Mouse (Mus musculus) kidney, adult 2 months (tissue): ENCODE measurements at regions not wholly inside any gene's neighbourhood (a gene's known extent, or its start where the extent isn't known, plus 50 kb on each side); places are given as distances from the start of the nearest gene placed in this dataset.

ENCODE experiments used
- DNase-seq: peaks from one replicate; pipeline ENCODE4 v3.0.0; 2021
- H3K27ac ChIP-seq: fragments of 200-500 bp; 2 replicates; pipeline ENCODE4 v1.5.1; 2012; ENCODE audit warnings: low read depth, low read length, control low read depth, inconsistent platforms; ENCODE audit not compliant: insufficient read depth
- H3K27me3 ChIP-seq: fragments of 200-500 bp; replicated peaks from 2 replicates; pipeline ENCODE4 v1.6.1; 2012; ENCODE audit warnings: mild to moderate bottlenecking, moderate library complexity, low read length, inconsistent platforms; ENCODE audit not compliant: control insufficient read depth, insufficient read depth
- H3K36me3 ChIP-seq: fragments of 200-500 bp; 2 replicates; pipeline ENCODE4 v1.6.1; 2012; ENCODE audit warnings: mild to moderate bottlenecking, moderate library complexity, low read length, inconsistent platforms; ENCODE audit not compliant: control insufficient read depth, insufficient read depth
- H3K4me1 ChIP-seq: fragments of 200-500 bp; 2 replicates; pipeline ENCODE4 v1.6.1; 2011; ENCODE audit warnings: low read length; ENCODE audit not compliant: control insufficient read depth, insufficient read depth
- H3K4me3 ChIP-seq: fragments of 200-500 bp; 2 replicates; pipeline ENCODE4 v1.5.1; 2011; ENCODE audit warnings: mild to moderate bottlenecking, low read depth, low read length, control low read depth; ENCODE audit not compliant: insufficient read depth
- CTCF ChIP-seq: fragments of 200-500 bp; conservative IDR thresholded peaks from 2 replicates; pipeline ENCODE4 v1.5.1; 2011; ENCODE audit warnings: low read depth, mild to moderate bottlenecking, control low read depth, low read length, moderate library complexity, mixed read lengths; ENCODE audit not compliant: insufficient read depth, insufficient read length
- POLR2A ChIP-seq: fragments of 200-500 bp; IDR thresholded peaks from one replicate; pipeline ENCODE4 v1.6.1; 2011; ENCODE audit warnings: low read depth, low read length, control low read depth
- WGBS: fragments of 180-500 bp; shearing (Covaris S2); methylation state at CpG from one replicate; pipeline ENCODE4 v1.1.7; 2018; 5-methylcytosine and 5-hydroxymethylcytosine counted together

GRCm38 (mm10) chr13:37468304-37469178, 123.5 kb downstream of the Ly86 start:
- 71% methylated on average over 17 of the region's 17 CpGs for WGBS
- no peaks in the 10 kb centered on the region for H3K36me3 ChIP-seq
- DNase-seq: no peak
- H3K27me3 ChIP-seq: no peaks in the 10 kb centered on the region
- no peak overlapping the region for H3K4me3 ChIP-seq
- H3K4me1 ChIP-seq: no peaks in the 10 kb centered on the region
- TF ChIP-seq CTCF (no peak), POLR2A (no peak)
- no peak overlapping the region for H3K27ac ChIP-seq

- TF ChIP-seq POLR2A: no peak
- Histone ChIP-seq H3K4me1 (no peaks in the 10 kb centered on the region), H3K27ac (no peak overlapping the region), H3K4me3 (no peak overlapping the region), H3K27me3 (no peaks in the 10 kb centered on the region), H3K36me3 (no peaks in the 10 kb centered on the region)
- no peak for DNase-seq
- WGBS: 71% methylated on average over 11 of the region's 11 CpGs
These were observed 125.4 kb downstream of the Ly86 start for GRCm38 (mm10) chr13:37470230-37470907.

GRCm38 (mm10) chr13:37473359-37473758, 128.4 kb downstream of the Ly86 start:
- H3K27ac ChIP-seq: no peak overlapping the region
- no peaks in the 10 kb centered on the region for H3K27me3 ChIP-seq
- DNase-seq: no peak
- WGBS: 49% methylated on average over 1 of the region's 1 CpGs
- no peaks in the 10 kb centered on the region for H3K36me3 ChIP-seq
- H3K4me1 ChIP-seq: peaks cover 7% of the 10 kb centered on the region; the same call in 1 of the 2 replicates
- no peak overlapping the region for H3K4me3 ChIP-seq
- TF ChIP-seq POLR2A (no peak), CTCF (no peak)

GRCm38 (mm10) chr13:37475804-37476203, 130.8 kb downstream of the Ly86 start:
- DNase-seq: no peak
- TF ChIP-seq CTCF: no peak
- TF ChIP-seq POLR2A: no peak
- no peaks in the 10 kb centered on the region for H3K27me3 ChIP-seq
- H3K27ac ChIP-seq: no peak overlapping the region
- H3K4me1 ChIP-seq: peaks cover 10% of the 10 kb centered on the region; the same call in 1 of the 2 replicates
- no peaks in the 10 kb centered on the region for H3K36me3 ChIP-seq
- WGBS: 78% methylated on average over 3 of the region's 3 CpGs
- H3K4me3 ChIP-seq: no peak overlapping the region

- peak; percentile 56 for DNase-seq
- H3K4me3 ChIP-seq: no peak overlapping the region
- peak overlapping the region; percentile 42 for H3K27ac ChIP-seq
- TF ChIP-seq CTCF (no peak), POLR2A (no peak)
- no peaks in the 10 kb centered on the region for H3K27me3 ChIP-seq
- WGBS: 63% methylated on average over 13 of the region's 13 CpGs
- H3K36me3 ChIP-seq: no peaks in the 10 kb centered on the region
- H3K4me1 ChIP-seq: peaks cover 10% of the 10 kb centered on the region; the same call in 1 of the 2 replicates
These were observed 131.4 kb downstream of the Ly86 start for GRCm38 (mm10) chr13:37476256-37477053.

GRCm38 (mm10) chr13:37477342-37477741, 132.3 kb downstream of the Ly86 start:
- Histone ChIP-seq H3K27me3 (no peaks in the 10 kb centered on the region), H3K4me1 (peaks cover 10% of the 10 kb centered on the region; the same call in 1 of the 2 replicates), H3K27ac (peak overlapping the region; percentile 33; the same call in 1 of the 2 replicates), H3K4me3 (peak overlapping the region; percentile 51; the same call in 1 of the 2 replicates), H3K36me3 (no peaks in the 10 kb centered on the region)
- no peak for DNase-seq
- TF ChIP-seq CTCF: no peak
- TF ChIP-seq POLR2A: no peak
- WGBS: 31% methylated on average over 6 of the region's 6 CpGs
